Mouse (Mus musculus) heart, adult 2 months (tissue): ENCODE results near the gene Adcy10. TPM values are rescaled to one million over a fixed set of nuclear protein-coding genes. Genes with fewer than 3 reads are reported as not detected.
A peak's percentile ranks its signal among the peaks of the same experiment; 100 is the strongest.

Experiments
- DNase-seq, 2 experiments: peaks; one replicate each; pipeline ENCODE4 v3.0.0; 2021
- H3K27ac ChIP-seq: fragments of 200-600 bp; 2 replicates; pipeline ENCODE4 v1.8.1; 2022
- H3K27me3 ChIP-seq: fragments of 200-500 bp; 2 replicates; pipeline ENCODE4 v1.6.1; 2012; ENCODE audit warnings: mild to moderate bottlenecking, low read length, inconsistent platforms, mixed read lengths; ENCODE audit not compliant: control insufficient read depth, insufficient read depth
- H3K36me3 ChIP-seq: fragments of 200-500 bp; 2 replicates; pipeline ENCODE4 v1.6.1; 2012; ENCODE audit warnings: low read length, inconsistent platforms; ENCODE audit not compliant: control insufficient read depth, insufficient read depth
- H3K4me1 ChIP-seq: fragments of 200-500 bp; 2 replicates; pipeline ENCODE4 v1.6.1; 2011; ENCODE audit warnings: low read length; ENCODE audit not compliant: control insufficient read depth, insufficient read depth
- H3K4me3 ChIP-seq: fragments of 200-600 bp; 2 replicates; pipeline ENCODE4 v1.8.1; 2022
- H3K79me2 ChIP-seq: fragments of 200-500 bp; replicated peaks from 2 replicates; pipeline ENCODE4 v1.6.1; 2012; ENCODE audit warnings: mild to moderate bottlenecking, inconsistent platforms, low read length, moderate library complexity, mixed read lengths; ENCODE audit not compliant: control insufficient read depth, insufficient read depth
- H3K9ac ChIP-seq: fragments of 200-500 bp; 2 replicates; pipeline ENCODE4 v1.6.1; 2012; ENCODE audit warnings: low read depth, mild to moderate bottlenecking, control low read depth, inconsistent platforms, low read length, mixed read lengths
- CTCF ChIP-seq: fragments of 200-600 bp; IDR thresholded peaks from 2 replicates; pipeline ENCODE4 v1.8.1; 2022; ENCODE audit warnings: antibody characterized with exemption, mild to moderate bottlenecking, moderate library complexity
- EP300 ChIP-seq: fragments of 200-500 bp; IDR thresholded peaks from 2 replicates; pipeline ENCODE4 v1.6.1; 2011; ENCODE audit warnings: low read depth, low read length, control low read depth; ENCODE audit not compliant: insufficient read depth
- POLR2A ChIP-seq: fragments of 200-500 bp; IDR thresholded peaks from 2 replicates; pipeline ENCODE4 v1.6.1; 2011; ENCODE audit warnings: mild to moderate bottlenecking, low read depth, low read length, control low read depth; ENCODE audit not compliant: insufficient read depth
- WGBS: fragments of 180-500 bp; shearing (Covaris S2); methylation state at CpG from one replicate; pipeline ENCODE4 v1.1.7; 2018; 5-methylcytosine and 5-hydroxymethylcytosine counted together
- intact Hi-C: fragments of 180-260 bp; cut with DNase I; formaldehyde crosslinking; loops from one replicate; pipeline ENCODE4 v1.15.1; 2025
- polyA plus RNA-seq: library from polyadenylated mRNA; depleted of rRNA; stranded (reverse); fragments of >200 nt; gene quantifications from 2 replicates; pipeline ENCODE4 v1.2.3, GENCODE M21; 2012
- total RNA-seq, 2 experiments: library from RNA; stranded (reverse); gene quantifications; 2 replicates each; pipeline ENCODE4 v1.2.3; 2021

Gene Adcy10
- total and polyA plus RNA-seq, 3 experiments = 0.05 to 0.18 TPM; not detected in 1

- TF ChIP-seq EP300 = no peak
- TF ChIP-seq CTCF = no peak
- TF ChIP-seq POLR2A = no peak
- intact Hi-C loops = no loop called here
- Histone ChIP-seq H3K9ac (no peak overlapping the region), H3K79me2 (no peaks in the 10 kb centered on the region), H3K4me1 (peaks cover 4% of the 10 kb centered on the region), H3K36me3 (no peaks in the 10 kb centered on the region), H3K27me3 (no peaks in the 10 kb centered on the region), H3K27ac (no peak overlapping the region), H3K4me3 (no peak overlapping the region)
- no peak for DNase-seq
- 78% methylated on average over 1 of the region's 1 CpGs for WGBS
Measured at GRCm38 (mm10) chr1:165586366-165586765, 101.4 kb downstream of the Adcy10 start.

GRCm38 (mm10) chr1:165587845-165588244 is 102.9 kb downstream of the Adcy10 start:
- no peaks in the 10 kb centered on the region for H3K27me3 ChIP-seq
- H3K4me1 ChIP-seq = peaks cover 7% of the 10 kb centered on the region
- no peak for DNase-seq
- no peaks in the 10 kb centered on the region for H3K36me3 ChIP-seq
- H3K27ac ChIP-seq = peak overlapping the region; percentile 92
- no peak for TF ChIP-seq EP300
- TF ChIP-seq CTCF = no peak
- no peak for TF ChIP-seq POLR2A
- no peaks in the 10 kb centered on the region for H3K79me2 ChIP-seq
- intact Hi-C loops = loop anchor here (2.0 kb wide), 2 partner anchors 17 to 29 kb away; no protein-coding TSS in a partner anchor
- WGBS = 34% methylated on average over 8 of the region's 8 CpGs
- H3K9ac ChIP-seq = no peak overlapping the region
- H3K4me3 ChIP-seq = no peak overlapping the region

GRCm38 (mm10) chr1:165589280-165590048 is 104.5 kb downstream of the Adcy10 start:
- Histone ChIP-seq H3K9ac (no peak overlapping the region), H3K36me3 (no peaks in the 10 kb centered on the region), H3K27ac (peak overlapping the region; percentile 92), H3K4me3 (peak overlapping the region; percentile 5; the same call in 1 of the 2 replicates), H3K4me1 (peaks cover 7% of the 10 kb centered on the region), H3K79me2 (no peaks in the 10 kb centered on the region), H3K27me3 (no peaks in the 10 kb centered on the region)
- peak; percentile 59 to 77 for DNase-seq
- intact Hi-C loops = loop anchor here (2.0 kb wide), 2 partner anchors 15 to 27 kb away; no protein-coding TSS in a partner anchor
- peak; percentile 47 for TF ChIP-seq CTCF
- peak; percentile 58 for TF ChIP-seq POLR2A
- peak; percentile 87 for TF ChIP-seq EP300
- WGBS = 19% methylated on average over 10 of the region's 10 CpGs

- Histone ChIP-seq H3K27ac (peak overlapping the region; percentile 92), H3K36me3 (no peaks in the 10 kb centered on the region), H3K4me3 (no peak overlapping the region), H3K27me3 (no peaks in the 10 kb centered on the region), H3K4me1 (peaks cover 5% of the 10 kb centered on the region), H3K79me2 (no peaks in the 10 kb centered on the region), H3K9ac (no peak overlapping the region)
- TF ChIP-seq CTCF (no peak), EP300 (no peak), POLR2A (no peak)
- DNase-seq = no peak
- 26% methylated on average over 8 of the region's 8 CpGs for WGBS
- intact Hi-C loops = no loop called here
Measured at GRCm38 (mm10) chr1:165590760-165591159, 105.8 kb downstream of the Adcy10 start.

GRCm38 (mm10) chr1:165592295-165593082 is 107.5 kb downstream of the Adcy10 start:
- H3K79me2 ChIP-seq = no peaks in the 10 kb centered on the region
- TF ChIP-seq POLR2A (no peak), EP300 (no peak), CTCF (no peak)
- WGBS = 61% methylated on average over 14 of the region's 14 CpGs
- H3K27me3 ChIP-seq = no peaks in the 10 kb centered on the region
- no peak overlapping the region for H3K9ac ChIP-seq
- H3K4me1 ChIP-seq = peaks cover 4% of the 10 kb centered on the region
- DNase-seq = peak; percentile 56 to 61
- H3K27ac ChIP-seq = peak overlapping the region; percentile 30
- intact Hi-C loops = no loop called here
- H3K4me3 ChIP-seq = no peak overlapping the region
- H3K36me3 ChIP-seq = no peaks in the 10 kb centered on the region
